Mouse (Mus musculus): Measurements from ENCODE around the gene Pld5. TPM values are rescaled to one million over a fixed set of nuclear protein-coding genes. Genes with fewer than 3 reads are reported as not detected.

The Pld5 gene
- polyA plus RNA-seq, 1 experiment from 2014 or later, result 0.27 TPM

GRCm38 (mm10) chr1:175967004-175967745 is 307.9 kb downstream of the Pld5 start:
- Histone ChIP-seq H3K4me1 (replicated peaks; ENCODE audit: control insufficient read depth, insufficient read depth, low read length) (no peaks in the 10 kb centered on the region), H3K27me3 (replicated peaks; ENCODE audit: control insufficient read depth, insufficient read depth, low read length) (no peaks in the 10 kb centered on the region), H3K36me3 (ENCODE audit: control insufficient read depth, insufficient read depth) (no peaks in the 10 kb centered on the region), H3K4me2 (replicated peaks; ENCODE audit: low read depth) (no peak overlapping the region), H3K9me3 (ENCODE audit: control insufficient read depth) (no peaks in the 10 kb centered on the region), H3K4me3 (ENCODE audit: low read depth, low read length) (no peak overlapping the region), H3K9ac (ENCODE audit: low read depth, low read length) (no peak overlapping the region), H3K27ac (ENCODE audit: low read depth, low read length) (no peak overlapping the region)
- no peak for ATAC-seq
- 78% methylated on average over 5 of the region's 5 CpGs for WGBS
- TF ChIP-seq CTCF (IDR thresholded peaks at IDR 0.05; ENCODE audit: low read depth), result no peak

GRCm38 (mm10) chr1:175961786-175962185 is 313.3 kb downstream of the Pld5 start:
- Histone ChIP-seq H3K9me3 (ENCODE audit: control insufficient read depth) (no peaks in the 10 kb centered on the region), H3K27me3 (replicated peaks; ENCODE audit: control insufficient read depth, insufficient read depth, low read length) (no peaks in the 10 kb centered on the region), H3K36me3 (ENCODE audit: control insufficient read depth, insufficient read depth) (no peaks in the 10 kb centered on the region), H3K27ac (ENCODE audit: low read depth, low read length) (no peak overlapping the region), H3K9ac (ENCODE audit: low read depth, low read length) (no peak overlapping the region), H3K4me1 (replicated peaks; ENCODE audit: control insufficient read depth, insufficient read depth, low read length) (no peaks in the 10 kb centered on the region), H3K4me2 (replicated peaks; ENCODE audit: low read depth) (no peak overlapping the region), H3K4me3 (ENCODE audit: low read depth, low read length) (no peak overlapping the region)
- no peak for TF ChIP-seq CTCF (IDR thresholded peaks at IDR 0.05; ENCODE audit: low read depth)
- ATAC-seq, result no peak
- 88% methylated on average over 2 of the region's 2 CpGs for WGBS

GRCm38 (mm10) chr1:175950851-175951250 is 324.3 kb downstream of the Pld5 start:
- no peaks in the 10 kb centered on the region for H3K9me3 ChIP-seq (ENCODE audit: control insufficient read depth)
- 93% methylated on average over 2 of the region's 2 CpGs for WGBS
- H3K4me2 ChIP-seq (replicated peaks; ENCODE audit: low read depth), result no peak overlapping the region
- no peak overlapping the region for H3K27ac ChIP-seq (ENCODE audit: low read depth, low read length)
- no peak overlapping the region for H3K4me3 ChIP-seq (ENCODE audit: low read depth, low read length)
- TF ChIP-seq CTCF (IDR thresholded peaks at IDR 0.05; ENCODE audit: low read depth), result no peak
- no peaks in the 10 kb centered on the region for H3K36me3 ChIP-seq (ENCODE audit: control insufficient read depth, insufficient read depth)
- H3K27me3 ChIP-seq (replicated peaks; ENCODE audit: control insufficient read depth, insufficient read depth, low read length), result no peaks in the 10 kb centered on the region
- H3K9ac ChIP-seq (ENCODE audit: low read depth, low read length), result no peak overlapping the region
- H3K4me1 ChIP-seq (replicated peaks; ENCODE audit: control insufficient read depth, insufficient read depth, low read length), result no peaks in the 10 kb centered on the region
- ATAC-seq, result no peak

- H3K4me1 ChIP-seq (replicated peaks; ENCODE audit: control insufficient read depth, insufficient read depth, low read length), result no peaks in the 10 kb centered on the region
- TF ChIP-seq CTCF (IDR thresholded peaks at IDR 0.05; ENCODE audit: low read depth), result no peak
- no peaks in the 10 kb centered on the region for H3K36me3 ChIP-seq (ENCODE audit: control insufficient read depth, insufficient read depth)
- 79% methylated on average over 3 of the region's 3 CpGs for WGBS
- H3K27ac ChIP-seq (ENCODE audit: low read depth, low read length), result no peak overlapping the region
- no peak overlapping the region for H3K4me2 ChIP-seq (replicated peaks; ENCODE audit: low read depth)
- no peak overlapping the region for H3K4me3 ChIP-seq (ENCODE audit: low read depth, low read length)
- ATAC-seq, result no peak
- H3K9me3 ChIP-seq (ENCODE audit: control insufficient read depth), result no peaks in the 10 kb centered on the region
- H3K9ac ChIP-seq (ENCODE audit: low read depth, low read length), result no peak overlapping the region
- H3K27me3 ChIP-seq (replicated peaks; ENCODE audit: control insufficient read depth, insufficient read depth, low read length), result no peaks in the 10 kb centered on the region
Observed at GRCm38 (mm10) chr1:175950421-175950820, 324.7 kb downstream of the Pld5 start.

GRCm38 (mm10) chr1:175946718-175947315 is 328.3 kb downstream of the Pld5 start:
- 47% methylated on average over 4 of the region's 4 CpGs for WGBS
- Histone ChIP-seq H3K27ac (ENCODE audit: low read depth, low read length) (no peak overlapping the region), H3K36me3 (ENCODE audit: control insufficient read depth, insufficient read depth) (no peaks in the 10 kb centered on the region), H3K9ac (ENCODE audit: low read depth, low read length) (no peak overlapping the region), H3K4me1 (replicated peaks; ENCODE audit: control insufficient read depth, insufficient read depth, low read length) (no peaks in the 10 kb centered on the region), H3K9me3 (ENCODE audit: control insufficient read depth) (no peaks in the 10 kb centered on the region), H3K4me3 (ENCODE audit: low read depth, low read length) (no peak overlapping the region), H3K27me3 (replicated peaks; ENCODE audit: control insufficient read depth, insufficient read depth, low read length) (no peaks in the 10 kb centered on the region), H3K4me2 (replicated peaks; ENCODE audit: low read depth) (no peak overlapping the region)
- ATAC-seq, result no peak
- TF ChIP-seq CTCF (IDR thresholded peaks at IDR 0.05; ENCODE audit: low read depth), result no peak

- TF ChIP-seq CTCF (IDR thresholded peaks at IDR 0.05; ENCODE audit: low read depth), result no peak
- Histone ChIP-seq H3K4me1 (replicated peaks; ENCODE audit: control insufficient read depth, insufficient read depth, low read length) (no peaks in the 10 kb centered on the region), H3K27ac (ENCODE audit: low read depth, low read length) (no peak overlapping the region), H3K4me2 (replicated peaks; ENCODE audit: low read depth) (no peak overlapping the region), H3K9me3 (ENCODE audit: control insufficient read depth) (no peaks in the 10 kb centered on the region), H3K36me3 (ENCODE audit: control insufficient read depth, insufficient read depth) (no peaks in the 10 kb centered on the region), H3K4me3 (ENCODE audit: low read depth, low read length) (no peak overlapping the region), H3K27me3 (replicated peaks; ENCODE audit: control insufficient read depth, insufficient read depth, low read length) (no peaks in the 10 kb centered on the region), H3K9ac (ENCODE audit: low read depth, low read length) (no peak overlapping the region)
- ATAC-seq, result no peak
- WGBS, result 86% methylated on average over 7 of the region's 7 CpGs
Observed at GRCm38 (mm10) chr1:175943168-175943567, 331.9 kb downstream of the Pld5 start.

All from intestine, postnatal 0 days (tissue).